Mouse (Mus musculus) brain, embryonic 14.5 days (tissue): Measurements from ENCODE around the gene Ndufc1.

Experiments
- CTCF ChIP-seq: fragments of 200-500 bp; IDR thresholded peaks from 2 replicates; pipeline ENCODE4 v1.5.1; 2012; ENCODE audit warnings: inconsistent platforms, mild to moderate bottlenecking, moderate library complexity, borderline replicate concordance; ENCODE audit not compliant: insufficient read depth, insufficient read length; ENCODE audit errors: extremely low read depth
- POLR2A ChIP-seq: fragments of 200-500 bp; IDR thresholded peaks from 2 replicates; pipeline ENCODE4 v1.6.1; 2012; ENCODE audit warnings: mild to moderate bottlenecking, inconsistent platforms, borderline replicate concordance; ENCODE audit not compliant: poor library complexity, insufficient read depth, insufficient read length, severe bottlenecking; ENCODE audit errors: extremely low read depth

DNA sequence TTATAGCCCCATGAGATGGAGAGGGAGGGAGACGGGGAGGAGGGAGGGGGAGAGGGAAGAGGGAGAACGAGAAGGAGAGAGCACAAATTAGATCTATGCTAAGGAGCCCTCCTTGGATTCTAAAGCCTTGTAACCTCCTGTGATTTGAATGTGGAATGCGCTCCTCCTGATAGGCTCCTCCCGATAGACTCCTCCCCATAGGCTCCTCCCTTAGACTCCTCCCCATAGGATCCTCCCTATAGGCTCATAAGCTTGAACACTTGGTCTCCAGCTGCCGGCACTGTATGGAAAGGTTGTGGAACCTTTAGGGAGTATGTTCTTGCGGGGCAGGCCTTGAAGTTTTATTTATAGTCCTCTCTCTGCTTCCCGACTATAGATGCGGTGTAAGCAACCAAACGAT lies 47.7 kb downstream of the Ndufc1 start:
- TF ChIP-seq CTCF (no peak), POLR2A (no peak)
